Mouse (Mus musculus) hindbrain, embryonic 16.5 days (tissue): ENCODE measurements around the gene Ncoa7. TPM values are rescaled to one million over a fixed set of nuclear protein-coding genes. Genes with fewer than 3 reads are reported as not detected.
A peak's percentile ranks its signal among the peaks of the same experiment; 100 is the strongest.

ENCODE experiments used
- ATAC-seq: fragments of 200-750 bp; cut with Nextera tagmentation; 2 replicates; pipeline ENCODE4 v1.8.0; 2017; ENCODE audit warnings: moderate TSS enrichment, moderate library complexity
- H3K27ac ChIP-seq: fragments of 300-500 bp; sonication (generic); 2 replicates; pipeline ENCODE4 v1.5.1; 2014; ENCODE audit warnings: low read depth, mild to moderate bottlenecking, control low read depth, low read length, moderate library complexity
- H3K27me3 ChIP-seq: fragments of 300-500 bp; sonication (generic); replicated peaks from 2 replicates; pipeline ENCODE4 v1.6.1; 2014; ENCODE audit warnings: low read length; ENCODE audit not compliant: control insufficient read depth, insufficient read depth
- H3K36me3 ChIP-seq: fragments of 300-500 bp; sonication (generic); 2 replicates; pipeline ENCODE4 v1.6.1; 2014; ENCODE audit warnings: mild to moderate bottlenecking, low read length, moderate library complexity, mixed read lengths; ENCODE audit not compliant: control insufficient read depth, insufficient read depth
- H3K4me1 ChIP-seq: fragments of 300-500 bp; sonication (generic); 2 replicates; pipeline ENCODE4 v1.6.1; 2014; ENCODE audit warnings: low read depth, low read length; ENCODE audit not compliant: control insufficient read depth, insufficient read depth
- H3K4me2 ChIP-seq: fragments of 300-500 bp; sonication (generic); 2 replicates; pipeline ENCODE4 v1.6.1; 2014; ENCODE audit warnings: mild to moderate bottlenecking, low read length, control low read depth, moderate library complexity
- H3K4me3 ChIP-seq: fragments of 300-500 bp; sonication (generic); 2 replicates; pipeline ENCODE4 v1.5.1; 2014; ENCODE audit warnings: mild to moderate bottlenecking, low read length, control low read depth, moderate library complexity
- H3K9ac ChIP-seq: fragments of 300-500 bp; sonication (generic); 2 replicates; pipeline ENCODE4 v1.6.1; 2014; ENCODE audit warnings: low read depth, mild to moderate bottlenecking, control low read depth, low read length, moderate library complexity
- H3K9me3 ChIP-seq: fragments of 300-500 bp; sonication (generic); 2 replicates; pipeline ENCODE4 v1.6.1; 2014; ENCODE audit warnings: mild to moderate bottlenecking, low read length, moderate library complexity; ENCODE audit not compliant: control insufficient read depth
- WGBS: fragments of 180-500 bp; shearing (Covaris S2); extraction: QIAGEN DNeasy Blood & Tissue Kit; methylation state at CpG from one replicate; pipeline ENCODE4 v1.1.7; 2014; 5-methylcytosine and 5-hydroxymethylcytosine counted together
- polyA plus RNA-seq: library from polyadenylated mRNA; unstranded; fragments of >200 nt; fragmentation: Nextera tagmentation; extraction: Ambion mirVana; gene quantifications from 2 replicates; pipeline ENCODE4 v1.2.1, GENCODE M21; 2015

Ncoa7 gene
- polyA plus RNA-seq, 1 experiment from 2014 or later, result 26.1 TPM

DNA sequence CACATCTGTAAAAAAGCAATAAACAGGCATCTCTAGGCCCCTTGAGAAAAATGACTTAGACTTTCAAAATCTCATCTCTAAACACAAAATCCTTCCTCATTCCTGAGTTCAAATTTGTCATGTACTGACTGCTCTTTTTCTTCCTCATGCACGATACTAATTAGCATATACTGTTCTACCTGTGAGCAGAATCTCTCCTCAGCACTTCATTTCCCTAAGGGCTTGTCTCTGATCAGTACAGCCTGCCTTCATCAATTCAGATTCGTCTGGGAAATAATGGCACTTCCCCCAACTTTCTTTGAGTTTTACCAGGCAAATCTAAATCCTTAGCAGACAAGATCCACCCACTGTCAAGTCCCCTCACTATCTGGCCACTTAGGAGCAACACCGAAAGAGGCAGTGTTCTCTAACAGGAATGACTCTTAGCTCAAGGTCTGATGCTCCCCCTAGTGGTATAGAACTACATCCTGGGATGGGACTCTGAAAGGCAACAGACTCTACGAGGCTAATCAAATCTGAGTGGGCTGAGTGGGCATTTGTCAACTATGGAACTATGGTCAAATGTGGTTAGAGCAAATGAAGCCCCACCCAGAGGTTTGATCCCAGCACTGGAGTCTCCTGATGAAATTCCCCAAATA is 84.3 kb downstream of the Ncoa7 start:
- H3K27me3 ChIP-seq, result no peaks in the 10 kb centered on the region
- 25% methylated on average over 4 of the region's 4 CpGs for WGBS
- H3K27ac ChIP-seq, result no peak overlapping the region
- no peaks in the 10 kb centered on the region for H3K4me1 ChIP-seq
- H3K4me3 ChIP-seq, result no peak overlapping the region
- H3K36me3 ChIP-seq, result no peaks in the 10 kb centered on the region; the same call in none of the 2 replicates
- no peak overlapping the region for H3K4me2 ChIP-seq
- no peak overlapping the region for H3K9ac ChIP-seq
- H3K9me3 ChIP-seq, result no peaks in the 10 kb centered on the region
- peak; percentile 68; the same call in 1 of the 2 replicates for ATAC-seq

- Histone ChIP-seq H3K9ac (no peak overlapping the region), H3K4me2 (no peak overlapping the region), H3K27me3 (no peaks in the 10 kb centered on the region), H3K4me3 (no peak overlapping the region), H3K4me1 (no peaks in the 10 kb centered on the region), H3K27ac (no peak overlapping the region), H3K9me3 (no peaks in the 10 kb centered on the region), H3K36me3 (no peaks in the 10 kb centered on the region; the same call in 1 of the 2 replicates)
- no peak for ATAC-seq
Measured at GRCm38 (mm10) chr10:30716171-30716570, 87.0 kb downstream of the Ncoa7 start.

GRCm38 (mm10) chr10:30712540-30712939 is 90.6 kb downstream of the Ncoa7 start:
- ATAC-seq, result no peak
- H3K4me2 ChIP-seq, result no peak overlapping the region
- no peak overlapping the region for H3K9ac ChIP-seq
- H3K4me3 ChIP-seq, result no peak overlapping the region
- H3K36me3 ChIP-seq, result no peaks in the 10 kb centered on the region
- no peak overlapping the region for H3K27ac ChIP-seq
- 70% methylated on average over 1 of the region's 1 CpGs for WGBS
- H3K9me3 ChIP-seq, result no peaks in the 10 kb centered on the region
- H3K27me3 ChIP-seq, result no peaks in the 10 kb centered on the region
- H3K4me1 ChIP-seq, result no peaks in the 10 kb centered on the region

DNA sequence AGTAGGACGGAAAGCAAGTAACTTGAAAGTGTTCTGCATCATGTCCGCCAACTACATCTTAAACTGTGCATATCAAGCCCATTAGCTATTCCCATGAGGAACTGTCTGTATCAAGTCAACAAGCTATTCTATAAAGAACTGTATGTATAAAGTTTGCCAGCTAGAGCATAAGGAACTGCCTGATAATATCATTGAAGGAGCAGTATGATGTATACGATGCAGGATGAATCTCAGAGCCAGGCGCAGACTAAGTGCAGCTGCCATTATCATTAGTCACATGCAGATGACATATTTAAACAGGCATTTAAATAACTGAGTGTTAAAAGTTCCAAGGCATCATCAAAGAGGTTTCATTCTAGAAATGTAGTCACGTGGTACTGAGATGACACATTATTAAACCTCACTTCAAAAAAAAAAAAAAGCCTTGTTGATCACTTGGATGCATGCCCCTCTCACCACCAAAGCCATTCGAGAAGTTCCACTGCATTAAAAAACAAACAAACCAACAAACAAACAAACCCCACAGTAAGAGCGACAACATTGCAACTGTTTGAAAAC is 93.2 kb downstream of the Ncoa7 start:
- H3K4me2 ChIP-seq, result no peak overlapping the region
- H3K27ac ChIP-seq, result no peak overlapping the region
- H3K27me3 ChIP-seq, result no peaks in the 10 kb centered on the region
- H3K36me3 ChIP-seq, result no peaks in the 10 kb centered on the region
- H3K9me3 ChIP-seq, result no peaks in the 10 kb centered on the region
- no peak overlapping the region for H3K9ac ChIP-seq
- H3K4me3 ChIP-seq, result no peak overlapping the region
- H3K4me1 ChIP-seq, result no peaks in the 10 kb centered on the region
- no peak for ATAC-seq
- WGBS, result 88% methylated on average over 7 of the region's 7 CpGs

DNA sequence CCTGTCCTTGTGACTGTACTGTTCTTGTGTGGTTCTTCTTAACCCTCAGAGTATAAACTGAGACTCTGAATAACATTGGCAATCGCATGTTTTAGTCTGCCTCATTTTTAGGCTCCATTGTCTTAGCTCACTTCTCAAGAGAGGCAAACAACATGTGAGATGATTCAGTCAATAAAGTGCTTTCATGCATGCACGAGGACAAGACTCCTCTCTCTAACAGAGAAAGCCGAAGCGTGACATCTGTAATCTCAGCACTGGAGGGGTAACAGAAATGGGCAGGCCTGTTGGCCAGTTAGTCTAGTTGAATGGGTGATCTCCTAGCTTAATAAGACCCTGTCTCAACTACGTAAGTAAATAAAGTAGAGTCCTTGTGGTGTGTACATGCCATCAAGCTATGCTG is 95.1 kb downstream of the Ncoa7 start:
- Histone ChIP-seq H3K27ac (no peak overlapping the region), H3K4me2 (no peak overlapping the region), H3K4me3 (no peak overlapping the region), H3K27me3 (no peaks in the 10 kb centered on the region), H3K9me3 (no peaks in the 10 kb centered on the region), H3K36me3 (no peaks in the 10 kb centered on the region), H3K4me1 (no peaks in the 10 kb centered on the region), H3K9ac (no peak overlapping the region)
- WGBS, result 80% methylated on average over 5 of the region's 5 CpGs
- ATAC-seq, result 0 out of 2 replicates have a peak, but pooled peaks have one; percentile 14

DNA sequence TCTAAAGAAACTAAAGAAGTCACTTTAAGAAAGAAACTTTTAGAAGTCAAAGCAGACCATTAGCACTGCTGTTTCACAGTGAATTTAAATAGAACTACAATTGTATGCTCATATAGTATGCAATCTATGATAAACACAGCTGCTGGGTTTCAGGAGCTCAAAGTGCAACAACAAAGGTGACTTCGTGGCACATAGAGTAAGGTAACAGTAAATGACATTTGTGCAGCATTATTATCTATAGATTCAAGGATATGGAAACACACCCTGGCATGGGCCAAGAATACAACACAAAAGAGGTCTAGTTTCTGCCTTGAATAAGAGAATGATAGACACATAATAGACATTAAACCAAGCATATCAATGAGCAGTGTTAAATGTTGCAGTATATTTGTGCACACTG is 100.5 kb downstream of the Ncoa7 start:
- H3K9ac ChIP-seq, result no peak overlapping the region
- WGBS, result 89% methylated on average over 1 of the region's 1 CpGs
- no peak overlapping the region for H3K27ac ChIP-seq
- no peak overlapping the region for H3K4me2 ChIP-seq
- no peaks in the 10 kb centered on the region for H3K9me3 ChIP-seq
- no peaks in the 10 kb centered on the region for H3K4me1 ChIP-seq
- no peaks in the 10 kb centered on the region for H3K27me3 ChIP-seq
- no peak overlapping the region for H3K4me3 ChIP-seq
- no peak for ATAC-seq
- peaks cover 7% of the 10 kb centered on the region for H3K36me3 ChIP-seq

DNA sequence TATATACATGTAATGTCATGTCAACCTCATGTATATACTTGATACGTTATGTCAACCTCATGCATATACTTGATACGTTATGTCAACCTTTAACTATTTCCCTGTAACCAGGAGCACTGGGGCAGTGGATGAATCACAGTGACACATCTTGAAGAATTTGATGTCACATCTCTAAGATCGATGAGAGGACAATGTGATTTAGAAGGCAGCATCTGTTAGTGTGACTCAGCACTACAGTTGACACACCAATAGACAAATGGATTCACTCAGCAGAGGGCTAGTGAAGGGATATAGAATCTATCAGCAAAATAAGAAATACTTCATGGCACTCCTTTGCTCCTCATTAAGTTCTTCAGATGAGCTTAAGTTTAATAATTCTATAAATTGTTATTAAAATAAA is 116.3 kb downstream of the Ncoa7 start:
- peaks cover 11% of the 10 kb centered on the region for H3K36me3 ChIP-seq
- no peak for ATAC-seq
- no peaks in the 10 kb centered on the region for H3K27me3 ChIP-seq
- no peaks in the 10 kb centered on the region for H3K4me1 ChIP-seq
- H3K4me3 ChIP-seq, result no peak overlapping the region
- WGBS, result 91% methylated on average over 3 of the region's 3 CpGs
- H3K4me2 ChIP-seq, result no peak overlapping the region
- H3K9ac ChIP-seq, result no peak overlapping the region
- H3K27ac ChIP-seq, result no peak overlapping the region
- no peaks in the 10 kb centered on the region for H3K9me3 ChIP-seq

DNA sequence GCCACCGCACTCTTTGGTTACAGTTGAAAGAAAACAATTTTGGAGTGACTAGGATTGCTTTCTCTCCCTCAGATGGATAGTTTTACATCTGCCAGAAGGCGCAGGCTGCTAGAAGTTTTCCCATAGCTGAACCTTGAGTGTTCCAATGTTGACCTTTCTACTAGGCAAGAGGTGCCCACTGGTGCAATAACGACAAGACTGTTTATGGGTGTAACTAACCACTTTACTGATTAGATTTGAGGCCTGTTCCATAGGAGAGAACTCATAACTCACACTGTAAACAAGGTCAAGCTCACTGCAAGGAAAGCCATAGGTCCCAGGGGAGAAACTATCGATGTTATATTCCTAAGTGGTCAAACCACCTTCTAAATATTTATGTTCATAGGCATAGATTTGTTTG is 119.7 kb downstream of the Ncoa7 start:
- Histone ChIP-seq H3K4me2 (no peak overlapping the region), H3K4me3 (no peak overlapping the region), H3K27me3 (no peaks in the 10 kb centered on the region), H3K27ac (no peak overlapping the region), H3K4me1 (no peaks in the 10 kb centered on the region), H3K36me3 (no peaks in the 10 kb centered on the region), H3K9me3 (no peaks in the 10 kb centered on the region), H3K9ac (no peak overlapping the region)
- WGBS, result 90% methylated on average over 4 of the region's 4 CpGs
- no peak for ATAC-seq

GRCm38 (mm10) chr10:30679756-30680155 is 123.4 kb downstream of the Ncoa7 start:
- no peak overlapping the region for H3K4me3 ChIP-seq
- H3K36me3 ChIP-seq, result peaks cover 2% of the 10 kb centered on the region; the same call in 1 of the 2 replicates
- WGBS, result 90% methylated on average over 2 of the region's 2 CpGs
- H3K4me1 ChIP-seq, result no peaks in the 10 kb centered on the region
- no peak for ATAC-seq
- no peak overlapping the region for H3K9ac ChIP-seq
- H3K27me3 ChIP-seq, result no peaks in the 10 kb centered on the region
- no peak overlapping the region for H3K4me2 ChIP-seq
- no peaks in the 10 kb centered on the region for H3K9me3 ChIP-seq
- no peak overlapping the region for H3K27ac ChIP-seq
